Comparison of ENCODE assay signal across 8 mouse cellular contexts in genomic region chr3:58414234-58414938, GRCm38 (mm10). TPM values are rescaled to one million over a fixed set of nuclear protein-coding genes. Genes with fewer than 3 reads are reported as not detected.
A peak's percentile ranks its signal among the peaks of the same experiment; 100 is the strongest.
DNase-seq lines count a peak whose midpoint lies in the region; ATAC-seq and TF ChIP-seq lines count a peak whose summit lies in the region.

Tsc22d2 (plus strand) TSS chr3:58414715.

- peak; percentile 92 for DNase-seq in 3T3-L1 (ENCODE audit: low read depth, low spot score)
- DNase-seq in adrenal gland, postnatal 36 days, result peak; percentile 99 to 100
- DNase-seq in heart, adult 11 months, result peak; percentile 99
- DNase-seq in kidney, adult 18-20 months, result peak; percentile 98
- DNase-seq in limb, embryonic 11.5 days (ENCODE audit: low spot score), result peak; percentile 98

- H3K36me3 ChIP-seq in embryonic facial prominence, embryonic 12.5 days, result 0 out of 2 replicates have a peak, but pooled peaks cover 4% of the 10 kb centered on the region
- no peaks in the 10 kb centered on the region; the same call in 1 of the 2 replicates for H3K36me3 ChIP-seq in limb, embryonic 11.5 days (ENCODE audit: control insufficient read depth, insufficient read depth, low read length)
- no peaks in the 10 kb centered on the region for H3K36me3 ChIP-seq in midbrain, embryonic 13.5 days
- H3K36me3 ChIP-seq in small intestine, adult 2 months (ENCODE audit: control insufficient read depth, insufficient read depth, low read length), result no peaks in the 10 kb centered on the region

- H3K4me3 ChIP-seq in embryonic facial prominence, embryonic 12.5 days, result peak within 1 kb of the TSS; percentile 89
- H3K4me3 ChIP-seq in limb, embryonic 11.5 days (ENCODE audit: low read depth, low read length), result peak within 1 kb of the TSS; percentile 93
- peak within 1 kb of the TSS; percentile 100 for H3K4me3 ChIP-seq in midbrain, embryonic 13.5 days (replicated peaks)
- peak within 1 kb of the TSS; percentile 65 for H3K4me3 ChIP-seq in small intestine, adult 2 months (ENCODE audit: low read depth, low read length)

- no peaks in the 10 kb centered on the region for H3K9me3 ChIP-seq in embryonic facial prominence, embryonic 12.5 days
- no peaks in the 10 kb centered on the region for H3K9me3 ChIP-seq in limb, embryonic 11.5 days (ENCODE audit: control insufficient read depth, low read length)
- no peaks in the 10 kb centered on the region for H3K9me3 ChIP-seq in midbrain, embryonic 13.5 days

- no peaks in the 10 kb centered on the region for H3K4me1 ChIP-seq in embryonic facial prominence, embryonic 12.5 days
- H3K4me1 ChIP-seq in limb, embryonic 11.5 days (ENCODE audit: control insufficient read depth, insufficient read depth, low read length), result no peaks in the 10 kb centered on the region
- peaks cover 24% of the 10 kb centered on the region for H3K4me1 ChIP-seq in midbrain, embryonic 13.5 days (replicated peaks)
- no peaks in the 10 kb centered on the region for H3K4me1 ChIP-seq in small intestine, adult 2 months (ENCODE audit: control insufficient read depth, insufficient read depth, insufficient read length, low read length)

- WGBS in embryonic facial prominence, embryonic 12.5 days, result 1% methylated on average over 45 of the region's 52 CpGs
- WGBS in limb, embryonic 11.5 days, result under 1% methylated on average over 52 of the region's 52 CpGs
- under 1% methylated on average over 51 of the region's 52 CpGs for WGBS in midbrain, embryonic 13.5 days
- WGBS in small intestine, adult 2 months, result under 1% methylated on average over 52 of the region's 52 CpGs

- TF ChIP-seq POLR2A in small intestine, adult 2 months (IDR thresholded peaks at IDR 0.05; ENCODE audit: low read depth, low read length), result peak; percentile 72

- ATAC-seq in embryonic facial prominence, embryonic 12.5 days (ENCODE audit: insufficient number of reproducible peaks, insufficient read depth, low FRiP score, low TSS enrichment), result peak; percentile 69
- ATAC-seq in limb, embryonic 11.5 days (ENCODE audit: insufficient number of reproducible peaks, low FRiP score, low TSS enrichment, low read depth), result peak; percentile 78
- peak; percentile 83 for ATAC-seq in midbrain, embryonic 13.5 days

- TF ChIP-seq CTCF in small intestine, adult 2 months (IDR thresholded peaks at IDR 0.05; ENCODE audit: extremely low read depth, insufficient read length, insufficient replicate concordance, low read depth, low read length), result no peak

- H3K27me3 ChIP-seq in embryonic facial prominence, embryonic 12.5 days, result no peaks in the 10 kb centered on the region
- no peaks in the 10 kb centered on the region for H3K27me3 ChIP-seq in limb, embryonic 11.5 days (ENCODE audit: control insufficient read depth, insufficient read depth, low read length)
- no peaks in the 10 kb centered on the region for H3K27me3 ChIP-seq in midbrain, embryonic 13.5 days
- H3K27me3 ChIP-seq in small intestine, adult 2 months (ENCODE audit: control insufficient read depth, insufficient read depth, low read length), result no peaks in the 10 kb centered on the region

- H3K4me2 ChIP-seq in embryonic facial prominence, embryonic 12.5 days (replicated peaks), result peak within 1 kb of the TSS; percentile 98
- peak within 1 kb of the TSS; percentile 98 for H3K4me2 ChIP-seq in limb, embryonic 11.5 days (ENCODE audit: low read depth, severe bottlenecking)
- H3K4me2 ChIP-seq in midbrain, embryonic 13.5 days (replicated peaks), result peak within 1 kb of the TSS; percentile 97

- peak within 1 kb of the TSS; percentile 98 for H3K9ac ChIP-seq in embryonic facial prominence, embryonic 12.5 days
- H3K9ac ChIP-seq in limb, embryonic 11.5 days (ENCODE audit: low read length), result peak within 1 kb of the TSS; percentile 92
- H3K9ac ChIP-seq in midbrain, embryonic 13.5 days (replicated peaks), result peak within 1 kb of the TSS; percentile 99

- H3K27ac ChIP-seq in embryonic facial prominence, embryonic 12.5 days, result peak within 1 kb of the TSS; percentile 100
- peak within 1 kb of the TSS; percentile 99 for H3K27ac ChIP-seq in limb, embryonic 11.5 days (replicated peaks; ENCODE audit: low read depth, low read length)
- peak within 1 kb of the TSS; percentile 99 for H3K27ac ChIP-seq in midbrain, embryonic 13.5 days
- H3K27ac ChIP-seq in small intestine, adult 2 months (ENCODE audit: insufficient read depth, low read depth, low read length), result peak within 1 kb of the TSS; percentile 98

RNA-seq across cellular contexts. Expression of gene Tsc22d2, which starts in this region (rescaled TPM):
- 10 to 100 TPM; 33.9 to 37.1 TPM for total RNA-seq in adrenal gland, postnatal 36 days (2021)
- polyA plus RNA-seq in embryonic facial prominence, embryonic 12.5 days (2016; fragmentation: Nextera tagmentation; extraction: Ambion mirVana), result 17.5 and 19.3 TPM in 2 replicates
- 12.0 and 14.3 TPM in 2 replicates for polyA plus RNA-seq in limb, embryonic 11.5 days (2014; fragmentation: Nextera tagmentation; extraction: Ambion mirVana)
- polyA plus RNA-seq in midbrain, embryonic 13.5 days (2015; fragmentation: Nextera tagmentation; extraction: Ambion mirVana), result 8.0 and 8.7 TPM in 2 replicates
- 12.6 and 26.8 TPM in 2 replicates for polyA plus RNA-seq in small intestine, adult 2 months (2012; rRNA removed)

Comparison
In these comparisons a context has a peak if more than half of its experiments do, and no peak if none do; other contexts are left out.
1. Peak in every context shown above with its lines: DNase-seq, ATAC-seq, H3K4me3 ChIP-seq and H3K27ac ChIP-seq.